Mouse (Mus musculus): Measurements from ENCODE around the gene Dennd1a. TPM values are rescaled to one million over a fixed set of nuclear protein-coding genes. Genes with fewer than 3 reads are reported as not detected.

Gene Dennd1a
- total RNA-seq, 2 experiments from 2014 or later = 17.7 to 18.9 TPM

GRCm38 (mm10) chr2:38111655-38112351 lies 175.4 kb downstream of the Dennd1a start:
- no peak for DNase-seq

- no peak for DNase-seq
Observed at GRCm38 (mm10) chr2:38108586-38108985, 178.6 kb downstream of the Dennd1a start.

GRCm38 (mm10) chr2:38102674-38103073 lies 184.5 kb downstream of the Dennd1a start:
- DNase-seq = no peak

- peak; percentile 9 for DNase-seq
Observed at GRCm38 (mm10) chr2:38100289-38100688, 186.9 kb downstream of the Dennd1a start.

GRCm38 (mm10) chr2:38099120-38099773 lies 187.9 kb downstream of the Dennd1a start:
- no peak for DNase-seq

- no peak for DNase-seq
Observed at GRCm38 (mm10) chr2:38097469-38097868, 189.7 kb downstream of the Dennd1a start.

GRCm38 (mm10) chr2:38096328-38096727 lies 190.9 kb downstream of the Dennd1a start:
- no peak for DNase-seq

- no peak for DNase-seq
Observed at GRCm38 (mm10) chr2:38094380-38095163, 192.6 kb downstream of the Dennd1a start.

GRCm38 (mm10) chr2:38093968-38094367 lies 193.2 kb downstream of the Dennd1a start:
- DNase-seq = no peak

- no peak for DNase-seq
Observed at GRCm38 (mm10) chr2:38093242-38093641, 193.9 kb downstream of the Dennd1a start.

- peak; percentile 28 for DNase-seq
Observed at GRCm38 (mm10) chr2:38088346-38088745, 198.8 kb downstream of the Dennd1a start.

- DNase-seq = no peak
Observed at GRCm38 (mm10) chr2:38085058-38085457, 202.1 kb downstream of the Dennd1a start.

- peak; percentile 21 for DNase-seq
Observed at GRCm38 (mm10) chr2:38083251-38083650, 203.9 kb downstream of the Dennd1a start.

- DNase-seq = no peak
Observed at GRCm38 (mm10) chr2:38074495-38074894, 212.7 kb downstream of the Dennd1a start.

GRCm38 (mm10) chr2:38072061-38072460 lies 215.1 kb downstream of the Dennd1a start:
- DNase-seq = no peak

GRCm38 (mm10) chr2:38068171-38068572 lies 219.0 kb downstream of the Dennd1a start:
- DNase-seq = no peak

GRCm38 (mm10) chr2:38065914-38066313 lies 221.3 kb downstream of the Dennd1a start:
- no peak for DNase-seq

- DNase-seq = no peak
Observed at GRCm38 (mm10) chr2:38064266-38064665, 222.9 kb downstream of the Dennd1a start.

- no peak for DNase-seq
Observed at GRCm38 (mm10) chr2:38062156-38062555, 225.0 kb downstream of the Dennd1a start.

- no peak for DNase-seq
Observed at GRCm38 (mm10) chr2:38061474-38061873, 225.7 kb downstream of the Dennd1a start.

- DNase-seq = peak; percentile 8
Observed at GRCm38 (mm10) chr2:38052440-38052839, 234.8 kb downstream of the Dennd1a start.

GRCm38 (mm10) chr2:38051485-38052085 lies 235.6 kb downstream of the Dennd1a start:
- no peak for DNase-seq

GRCm38 (mm10) chr2:38048996-38049395 lies 238.2 kb downstream of the Dennd1a start:
- no peak for DNase-seq
